Mouse (Mus musculus): ENCODE results near the gene Atp7a. TPM values are rescaled to one million over a fixed set of nuclear protein-coding genes. Genes with fewer than 3 reads are reported as not detected.

Atp7a gene
- total RNA-seq, 2 experiments from 2014 or later, result 6.8 to 7.8 TPM

DNA sequence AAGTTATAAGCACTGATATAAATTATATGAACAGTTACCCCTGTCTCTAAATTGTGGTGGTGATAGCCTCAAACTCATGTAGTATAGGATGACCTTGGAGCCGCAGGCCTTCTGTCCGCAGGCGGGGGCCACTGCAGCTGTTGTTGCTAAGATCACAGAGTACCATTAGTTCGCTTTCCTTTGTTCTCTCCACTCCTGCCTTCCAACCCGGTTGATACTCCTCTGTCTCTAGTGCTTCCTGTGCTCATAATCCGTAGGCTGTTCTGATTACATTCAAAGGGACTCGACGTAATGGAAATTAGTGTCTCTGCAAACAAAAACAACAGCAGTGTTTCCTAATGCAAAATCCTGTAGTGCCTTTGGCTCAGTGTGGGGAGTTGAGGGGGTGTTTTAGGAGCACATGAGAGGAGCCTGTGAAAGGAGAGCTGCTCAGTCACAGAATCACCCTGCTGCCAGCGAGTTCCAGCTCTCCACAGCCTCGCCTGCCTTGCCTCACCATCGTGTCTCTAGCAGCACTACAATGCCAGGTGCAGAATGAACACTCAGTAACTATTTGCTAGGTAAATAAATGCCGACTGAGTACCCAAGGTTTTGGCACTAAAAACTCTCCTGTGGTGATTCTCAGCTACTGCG lies 53.9 kb downstream of the Atp7a start:
- DNase-seq (ENCODE audit: low spot score in 2 of 2), result peak in 1 of 2 experiments; percentile 17

DNA sequence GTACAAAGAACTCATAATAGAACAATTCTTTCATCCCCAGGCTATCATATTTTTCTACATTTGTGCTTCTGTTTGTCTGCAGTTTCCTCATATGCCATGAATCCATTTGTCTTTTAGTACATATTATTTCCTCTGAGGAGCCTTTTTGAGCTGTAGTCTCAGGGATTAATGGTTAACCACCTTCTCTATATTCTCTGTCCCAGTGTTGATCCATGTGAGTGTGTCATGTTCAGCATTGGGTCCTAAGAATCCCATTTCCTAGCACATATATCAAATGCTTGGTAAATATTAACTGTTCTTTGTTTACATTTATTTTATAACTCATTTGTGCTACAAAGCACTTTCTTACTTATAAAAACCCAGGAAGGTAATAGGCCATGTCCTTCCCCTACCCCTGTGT lies 55.4 kb downstream of the Atp7a start:
- DNase-seq (ENCODE audit: low spot score in 2 of 2), result no peak

DNA sequence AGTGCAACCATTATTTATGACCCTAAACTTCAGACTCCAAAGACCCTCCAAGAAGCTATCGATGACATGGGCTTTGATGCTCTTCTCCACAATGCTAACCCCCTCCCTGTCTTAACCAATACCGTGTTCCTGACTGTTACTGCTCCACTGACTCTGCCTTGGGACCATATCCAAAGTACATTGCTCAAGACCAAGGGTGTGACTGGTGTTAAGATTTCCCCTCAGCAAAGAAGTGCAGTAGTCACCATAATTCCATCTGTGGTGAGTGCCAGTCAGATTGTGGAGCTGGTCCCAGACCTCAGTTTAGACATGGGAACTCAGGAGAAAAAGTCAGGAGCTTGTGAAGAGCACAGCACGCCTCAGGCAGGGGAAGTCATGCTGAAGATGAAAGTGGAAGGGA lies 58.1 kb downstream of the Atp7a start:
- DNase-seq (ENCODE audit: low spot score in 2 of 2), result no peak

DNA sequence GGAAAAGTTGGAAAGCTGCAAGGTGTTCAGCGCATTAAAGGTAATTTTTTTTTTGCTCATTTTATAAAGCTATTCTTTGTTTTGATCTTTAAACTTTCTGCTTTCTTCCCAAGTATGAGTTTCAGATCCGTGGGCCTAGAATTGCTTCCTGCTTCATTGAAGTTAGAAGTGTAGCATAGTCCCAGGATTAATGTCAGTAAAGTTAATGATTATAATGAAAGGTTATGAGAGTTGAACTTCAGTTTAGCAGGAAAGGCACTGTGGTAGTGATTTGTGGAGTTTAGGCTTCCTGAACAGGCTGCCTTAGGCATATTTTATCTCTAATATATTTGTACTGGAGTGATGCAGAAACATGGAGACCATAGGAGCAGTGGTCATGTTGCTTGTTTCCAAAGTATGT lies 58.5 kb downstream of the Atp7a start:
- DNase-seq (ENCODE audit: low spot score in 2 of 2), result no peak

DNA sequence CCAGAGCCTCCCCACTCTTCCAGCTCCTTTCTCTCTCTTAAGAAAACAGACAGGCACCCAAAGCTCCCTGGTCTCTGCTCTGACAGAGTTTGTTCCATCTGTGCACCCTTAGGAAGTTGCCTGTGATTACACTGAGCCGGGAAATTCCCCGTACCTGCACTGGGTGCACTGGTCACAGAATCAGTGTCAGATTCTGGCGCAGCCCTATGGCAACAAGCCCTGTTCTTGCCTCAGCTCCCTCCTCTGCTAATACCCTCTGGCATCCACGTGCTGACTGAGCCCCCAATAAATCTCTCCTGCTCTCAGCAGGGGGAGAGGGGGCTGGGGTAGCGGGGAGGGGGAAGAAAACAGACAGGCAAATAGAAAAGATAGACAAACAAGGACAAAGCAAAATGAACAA lies 65.9 kb downstream of the Atp7a start:
- DNase-seq (ENCODE audit: low spot score in 2 of 2), result no peak

DNA sequence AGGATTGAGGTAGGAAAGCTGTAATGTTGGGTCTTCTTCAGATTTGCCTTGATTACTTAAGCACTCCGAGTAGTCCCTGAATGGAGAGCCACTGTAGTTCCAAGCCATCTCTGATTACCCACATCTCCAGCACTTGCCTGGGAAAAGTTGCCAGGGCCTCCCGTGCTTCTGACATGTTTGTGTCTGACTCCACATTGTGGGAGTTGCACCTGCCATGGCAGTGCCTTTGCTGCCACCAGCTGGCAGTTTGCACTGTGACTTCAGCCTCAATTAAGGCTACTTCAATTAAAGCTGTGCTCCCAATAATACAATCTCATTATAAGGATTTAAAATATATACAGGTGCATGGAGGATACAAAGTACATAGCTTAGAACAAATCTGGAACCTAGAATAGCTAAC lies 78.4 kb downstream of the Atp7a start:
- peak in 1 of 2 experiments; percentile 20 for DNase-seq (ENCODE audit: low spot score in 2 of 2)

DNA sequence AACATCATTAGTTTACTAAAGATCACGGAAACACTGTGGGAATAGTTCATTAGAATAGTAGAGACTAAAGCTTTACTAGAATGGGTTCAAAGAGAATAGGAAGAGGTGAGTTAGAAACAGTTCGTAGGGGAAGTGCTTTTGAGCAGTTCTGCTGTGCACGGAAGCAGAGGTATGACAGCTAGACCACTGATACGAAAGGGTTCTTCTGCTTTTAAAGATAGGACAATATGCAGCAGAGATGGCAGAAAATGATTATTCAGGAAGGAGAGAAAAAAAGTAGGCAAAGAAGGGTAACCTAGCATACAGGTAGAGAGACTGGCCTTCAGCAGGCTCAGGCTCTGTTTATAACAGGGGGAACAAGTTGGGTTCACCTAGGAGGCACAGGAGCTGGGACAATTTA lies 86.8 kb downstream of the Atp7a start:
- DNase-seq (ENCODE audit: low spot score in 2 of 2), result no peak

DNA sequence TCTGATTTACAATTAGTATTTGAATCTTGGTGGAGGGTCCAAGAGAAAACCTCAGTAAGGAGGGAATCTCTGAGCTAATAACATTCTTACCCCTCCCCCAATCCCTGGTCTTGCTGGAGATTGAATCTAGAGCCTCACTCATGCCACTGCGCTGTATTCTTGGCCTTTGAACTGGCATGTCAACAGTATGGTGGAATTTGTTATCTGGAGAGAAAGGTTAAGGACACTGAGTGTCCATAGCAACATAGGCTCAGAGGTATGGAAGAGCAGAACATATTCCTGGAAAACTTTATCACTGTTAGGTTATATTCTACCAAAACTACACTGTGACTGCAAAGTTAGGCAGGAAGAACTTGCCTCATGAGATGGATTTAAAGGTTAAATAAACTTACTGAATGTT lies 87.6 kb downstream of the Atp7a start:
- DNase-seq (ENCODE audit: low spot score in 2 of 2), result no peak

DNA sequence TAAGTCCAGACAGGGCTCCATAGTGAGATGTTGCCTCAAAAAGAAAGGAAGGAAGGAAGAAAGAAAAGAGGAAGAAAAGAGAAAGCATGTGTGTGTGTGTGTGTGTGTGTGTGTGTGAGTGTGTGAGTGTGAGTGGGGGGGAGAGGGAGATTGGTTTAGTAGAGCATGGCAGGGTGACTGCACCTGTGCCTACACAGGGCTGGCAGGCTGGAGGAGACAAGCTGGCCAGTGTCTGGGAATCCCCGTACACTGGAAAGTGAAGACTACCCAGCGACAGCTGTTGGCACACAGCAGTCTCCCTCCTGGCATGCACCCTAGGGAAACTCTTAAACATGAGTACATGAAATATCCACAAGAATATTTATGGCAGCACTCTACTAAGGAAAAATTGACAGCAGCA lies 95.7 kb downstream of the Atp7a start:
- DNase-seq (ENCODE audit: low spot score in 2 of 2), result no peak

DNA sequence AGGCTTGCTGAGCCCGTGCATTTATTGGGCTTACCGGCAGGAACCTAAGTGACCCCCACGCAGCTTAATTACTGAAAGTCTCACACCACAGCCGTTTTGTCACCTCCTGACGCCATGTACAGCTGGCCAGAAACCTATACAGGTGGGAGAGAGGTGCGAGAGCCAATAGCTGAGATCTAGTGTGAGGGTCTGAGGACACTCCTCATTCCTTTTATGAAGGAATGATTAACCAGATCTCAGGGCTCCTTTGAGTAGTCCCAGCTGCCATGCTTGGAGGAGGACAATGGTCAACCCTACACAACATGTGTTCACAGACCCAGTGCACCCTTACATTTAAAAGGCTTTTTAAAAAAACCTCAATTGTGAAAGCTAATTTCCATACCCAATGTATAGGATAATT lies 101.2 kb downstream of the Atp7a start:
- no peak for DNase-seq (ENCODE audit: low spot score in 2 of 2)

DNA sequence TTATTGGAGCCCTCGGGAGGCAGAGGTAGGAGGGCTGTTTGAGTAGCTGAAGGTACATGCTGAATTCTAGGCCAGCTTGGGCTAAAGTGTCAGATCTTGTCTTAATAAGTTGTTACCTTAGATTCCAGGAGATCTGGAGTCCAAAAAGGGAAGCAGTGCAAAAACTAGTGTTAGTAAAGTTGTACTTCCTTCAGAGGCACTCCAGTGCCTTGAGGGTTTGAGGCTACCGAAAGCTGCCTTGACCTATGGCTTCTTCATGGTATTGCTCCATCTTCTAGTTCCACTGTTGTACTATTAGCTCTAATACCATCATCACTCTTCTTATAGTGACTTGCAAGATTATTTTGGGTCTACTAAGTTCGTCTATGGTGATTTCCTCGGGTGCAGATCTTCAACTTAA lies 102.8 kb downstream of the Atp7a start:
- DNase-seq (ENCODE audit: low spot score in 2 of 2), result no peak

DNA sequence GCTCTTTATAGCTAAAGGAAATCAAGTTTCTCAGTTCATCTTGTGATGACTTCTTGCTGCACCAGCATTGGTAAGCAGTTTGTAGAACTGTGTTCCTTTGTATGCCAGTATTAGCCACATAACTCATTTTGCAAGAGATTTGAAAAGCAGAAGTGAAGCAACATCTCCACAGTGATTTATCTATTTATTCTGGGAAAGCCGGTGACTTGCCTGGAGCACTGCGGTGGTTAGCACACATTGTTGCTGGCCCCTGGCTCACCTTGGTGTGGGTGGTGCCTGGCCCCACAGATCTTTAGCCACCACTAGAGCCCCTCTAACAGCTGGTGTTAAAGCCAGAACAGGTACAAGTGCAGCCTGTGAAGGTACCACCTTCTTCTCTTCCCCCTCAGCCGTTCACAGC lies 107.8 kb downstream of the Atp7a start:
- DNase-seq (ENCODE audit: low spot score in 2 of 2), result no peak

DNA sequence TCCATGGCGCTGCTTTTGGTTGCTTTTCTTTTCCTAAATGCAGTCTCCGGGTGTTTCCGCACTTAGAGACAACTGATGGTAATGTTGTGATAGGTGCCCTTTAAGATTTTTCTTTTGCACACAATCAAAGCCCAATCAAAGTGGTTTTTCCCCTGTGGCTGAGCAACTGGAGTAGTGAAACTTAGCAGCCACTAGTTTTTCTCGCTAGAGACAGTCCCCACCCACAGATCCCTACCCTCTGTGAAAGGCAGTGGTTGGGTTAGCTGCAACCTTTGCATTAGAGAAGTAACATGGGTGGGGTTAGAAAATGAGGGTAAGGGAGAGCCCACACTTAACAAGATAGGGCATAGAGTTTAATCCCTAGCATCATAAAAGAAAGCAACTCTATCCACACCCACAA lies 108.4 kb downstream of the Atp7a start:
- no peak for DNase-seq (ENCODE audit: low spot score in 2 of 2)

DNA sequence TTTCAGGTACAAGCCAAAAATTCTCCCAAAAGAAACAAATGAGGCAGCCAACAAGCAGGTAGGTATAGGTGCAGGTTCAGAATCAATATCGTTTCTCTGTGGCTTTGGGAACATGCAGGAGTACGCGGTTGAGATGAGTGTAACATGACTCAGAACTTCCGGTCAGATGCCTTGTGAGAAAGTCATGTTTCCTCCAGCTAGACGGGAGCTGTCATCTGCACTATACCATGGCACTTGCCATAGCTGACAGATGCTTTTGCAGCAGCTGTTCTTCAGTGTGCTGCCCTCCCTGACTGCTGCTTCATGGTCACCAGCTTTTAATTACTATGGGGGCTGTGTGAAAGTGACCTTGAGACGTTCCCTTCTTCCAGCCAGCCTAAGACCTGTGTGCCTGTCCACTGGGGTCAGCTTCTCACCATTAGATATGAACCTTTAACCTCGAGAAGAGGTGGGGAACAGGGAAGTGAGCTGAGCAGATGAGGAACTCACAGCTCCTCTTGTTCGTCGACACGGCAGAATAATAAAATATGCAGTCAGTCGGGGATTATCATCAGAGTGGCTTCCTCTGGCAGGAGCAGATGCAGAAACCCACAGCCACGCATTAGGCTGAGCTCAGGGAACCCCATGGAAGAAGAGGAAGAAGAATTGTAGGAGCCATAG lies 109.0 kb downstream of the Atp7a start:
- DNase-seq (ENCODE audit: low spot score in 2 of 2), result no peak

DNA sequence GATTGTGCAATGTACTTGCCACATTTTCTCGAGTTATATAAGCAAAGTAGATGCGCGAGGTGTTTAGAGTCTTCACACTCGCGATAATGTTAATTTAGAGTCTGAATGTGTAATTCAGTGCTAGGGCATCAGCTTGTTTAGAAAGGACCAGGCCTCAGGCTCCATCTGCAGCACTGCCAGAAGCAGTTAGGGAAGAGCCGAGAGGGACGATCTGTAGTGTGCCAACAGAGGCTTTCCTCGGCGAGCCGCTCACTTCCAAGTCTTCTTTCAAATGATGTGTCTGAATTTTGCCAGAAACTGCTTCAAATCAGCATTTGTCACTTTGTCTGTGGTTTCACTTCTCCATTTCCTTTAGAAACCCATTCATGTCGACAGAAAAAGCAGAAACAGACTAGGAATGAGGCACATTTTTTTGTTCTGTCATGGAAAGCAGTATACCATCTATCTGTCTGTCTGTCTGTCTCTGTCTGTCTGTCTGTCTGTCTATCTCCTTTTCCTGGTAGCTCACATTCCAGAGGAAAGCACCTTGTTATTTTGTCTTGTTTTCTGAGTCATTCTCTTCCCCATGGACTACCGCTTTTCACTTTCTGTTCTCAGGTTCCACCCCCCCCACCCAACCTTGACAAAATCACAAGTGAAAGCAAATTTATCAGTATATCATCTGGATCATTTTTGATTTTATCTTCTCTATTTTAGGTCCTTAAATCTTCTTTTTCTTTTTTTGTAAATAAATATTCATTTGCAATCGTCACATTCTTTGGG lies 112.4 kb downstream of the Atp7a start:
- peak in 1 of 2 experiments; percentile 2 for DNase-seq (ENCODE audit: low spot score in 2 of 2)

DNA sequence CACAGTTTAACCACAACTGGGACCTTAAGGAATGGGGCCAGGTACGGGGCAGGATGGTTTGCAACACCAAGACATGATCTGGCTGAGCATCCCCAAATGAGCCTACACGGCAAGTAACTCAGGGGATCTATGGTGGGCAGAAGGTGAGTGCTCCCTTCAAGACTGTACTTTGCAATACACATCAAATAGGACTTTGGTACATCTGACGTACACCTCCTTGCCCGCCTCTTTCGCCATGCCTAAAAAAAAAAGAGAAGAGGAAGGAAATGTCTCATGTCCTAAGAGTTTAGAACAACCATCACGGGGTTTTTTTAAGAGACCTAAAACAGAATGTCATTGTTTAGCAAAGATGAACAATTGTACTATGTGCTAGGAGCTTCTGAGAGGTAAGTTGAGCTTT lies 115.9 kb downstream of the Atp7a start, which contains the start of gene Tlr13:
Tlr13 (plus strand) TSS at position 269 of the 400 bp plus-strand sequence.
- no peak for DNase-seq (ENCODE audit: low spot score in 2 of 2)

DNA sequence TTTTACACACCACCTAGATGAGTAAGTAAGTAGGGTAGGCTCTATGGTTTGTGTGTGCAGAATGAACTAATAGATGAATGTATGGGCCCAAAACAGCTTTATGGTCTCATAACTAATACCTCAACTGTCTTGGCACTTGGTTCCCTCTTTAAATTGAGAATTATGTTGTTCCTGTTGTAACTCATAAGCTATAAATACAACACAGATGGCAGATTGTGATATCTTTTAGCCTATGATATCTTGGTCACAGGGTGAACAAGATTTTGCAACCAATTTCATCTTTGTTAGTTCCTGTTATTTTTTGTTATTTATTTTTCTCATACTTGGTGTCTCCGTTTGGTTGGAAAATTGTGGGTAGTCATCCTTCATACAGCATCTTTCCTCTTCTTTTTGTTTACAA lies 121.1 kb downstream of the Atp7a start:
- no peak for DNase-seq (ENCODE audit: low spot score in 2 of 2)

DNA sequence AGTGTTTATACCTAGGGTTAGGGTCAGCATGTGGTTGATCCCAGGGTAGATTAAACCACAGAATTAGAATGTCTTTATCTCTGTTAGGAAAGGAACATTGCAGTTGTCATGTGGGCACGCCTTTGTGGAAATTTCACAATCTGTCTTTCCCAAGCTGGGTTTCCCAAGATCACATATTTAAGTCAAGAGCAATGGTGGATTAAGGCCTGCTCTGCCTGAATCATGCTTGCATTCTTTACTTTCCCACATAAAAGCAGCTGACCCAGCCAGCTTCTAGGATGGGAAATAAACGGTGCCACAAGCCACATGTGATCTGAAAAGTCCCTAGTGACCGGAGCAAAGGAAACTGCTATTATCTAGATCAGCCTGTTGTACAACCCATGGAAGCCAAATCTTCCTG lies 122.4 kb downstream of the Atp7a start:
- no peak for DNase-seq (ENCODE audit: low spot score in 2 of 2)

DNA sequence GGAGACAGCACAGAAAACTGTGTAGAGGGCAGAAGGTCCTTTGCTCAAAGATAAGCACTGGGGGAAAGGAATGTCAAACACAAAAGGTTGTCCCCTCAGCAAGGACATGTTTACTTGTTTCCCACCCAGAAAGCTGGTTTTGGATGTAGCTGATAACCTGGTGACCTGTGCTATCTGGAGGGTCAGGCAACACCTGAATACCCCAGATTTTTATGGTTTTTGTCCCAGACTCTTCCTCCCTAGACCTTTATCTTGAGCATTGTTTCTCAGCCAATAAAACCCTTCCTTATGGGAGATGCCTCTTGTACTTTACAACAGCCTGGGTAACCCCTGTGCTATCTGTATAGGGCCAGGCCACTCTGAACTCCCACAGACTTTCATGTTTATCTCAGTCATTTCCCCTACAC lies 127.1 kb downstream of the Atp7a start:
- no peak for DNase-seq (ENCODE audit: low spot score in 2 of 2)

DNA sequence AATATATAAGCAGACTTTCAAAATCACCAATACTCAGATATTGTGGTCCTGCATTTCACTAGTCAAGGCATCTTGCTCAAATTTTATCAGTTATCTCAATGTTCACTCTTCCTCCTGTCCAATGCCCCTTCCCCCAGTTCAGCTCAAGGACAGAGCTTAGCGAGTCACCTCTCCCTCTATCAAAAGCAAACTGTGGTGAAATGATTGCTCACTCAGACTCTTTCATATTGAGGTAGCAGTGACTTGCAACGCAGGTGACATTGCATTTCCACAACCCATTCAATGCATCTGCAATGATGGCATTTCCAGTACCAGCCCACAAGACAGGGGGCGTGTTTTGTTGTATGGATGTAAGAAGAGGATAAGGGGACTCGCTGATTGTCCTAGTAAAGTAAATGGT lies 128.8 kb downstream of the Atp7a start:
- no peak for DNase-seq (ENCODE audit: low spot score in 2 of 2)

DNA sequence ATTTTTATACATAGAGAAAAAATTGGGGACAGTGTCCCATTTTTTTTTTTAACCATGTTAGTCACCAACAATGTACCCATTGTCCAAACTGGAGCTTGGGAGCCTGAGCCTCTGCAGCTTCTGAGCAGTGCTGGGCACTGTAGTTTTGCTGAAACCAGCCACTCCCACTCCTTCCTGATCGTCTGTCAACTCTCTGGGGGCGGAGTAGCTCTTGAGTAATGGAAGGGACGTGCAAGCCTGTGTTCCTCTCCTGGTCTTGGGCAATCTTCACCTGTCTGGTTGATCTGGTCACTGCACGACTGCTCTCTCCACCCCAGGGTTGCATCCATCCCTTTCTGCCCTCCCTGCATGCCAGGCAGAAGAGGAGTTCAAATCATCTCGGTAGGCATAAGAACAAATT lies 136.9 kb downstream of the Atp7a start:
- DNase-seq (ENCODE audit: low spot score in 2 of 2), result no peak

DNA sequence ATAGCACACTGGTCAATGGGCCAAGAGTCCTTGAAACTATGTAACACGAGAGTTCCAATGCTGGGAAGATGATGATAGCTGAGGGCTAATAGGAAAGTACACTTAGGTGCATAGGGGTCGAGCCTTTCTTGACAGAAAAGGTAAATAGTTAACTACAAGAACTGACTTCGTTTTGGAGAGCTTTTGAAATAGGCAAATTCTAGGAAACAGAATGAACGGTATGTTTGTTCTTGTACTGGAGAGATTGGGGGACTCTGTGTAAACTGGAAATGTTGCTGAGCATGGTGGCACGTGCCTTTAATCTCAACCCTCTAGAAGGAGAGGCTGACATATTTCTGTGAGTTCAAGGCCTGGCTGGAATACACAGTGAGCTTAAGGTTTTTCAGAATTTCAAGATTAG lies 137.5 kb downstream of the Atp7a start:
- no peak for DNase-seq (ENCODE audit: low spot score in 2 of 2)

DNA sequence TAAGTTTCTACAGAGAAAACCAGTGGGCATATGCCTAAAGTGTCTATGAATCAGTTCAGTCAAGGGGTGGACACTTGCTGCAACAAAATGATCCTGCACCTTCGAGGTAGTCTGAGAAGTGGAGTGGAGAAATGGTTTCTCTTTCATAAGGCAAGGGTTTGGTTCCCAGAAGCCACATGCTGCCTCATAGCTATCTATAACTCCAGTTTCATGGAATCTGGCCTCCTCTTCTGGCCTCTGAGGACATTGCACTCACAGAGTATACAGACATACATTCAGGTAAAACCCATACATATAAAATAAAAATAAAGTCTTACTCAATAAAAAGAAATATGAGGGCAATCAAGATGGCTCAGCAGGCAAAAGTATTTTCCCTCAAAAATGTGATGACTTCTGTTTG lies 138.0 kb downstream of the Atp7a start:
- no peak for DNase-seq (ENCODE audit: low spot score in 2 of 2)

Measured in layer of hippocampus, adult 18-20 months (tissue).